Mouse (Mus musculus): Measurements from ENCODE around the gene Ppp1r9b.

GRCm38 (mm10) chr11:95025227-95026012 lies 34.6 kb downstream of the Ppp1r9b start:
- TF ChIP-seq POLR2A (IDR thresholded peaks at IDR 0.05; ENCODE audit: insufficient read length, low read depth) (no peak), USF1 (IDR thresholded peaks at IDR 0.05; ENCODE audit: low read depth) (no peak), MAX (IDR thresholded peaks at IDR 0.05; ENCODE audit: low read depth) (no peak)
